Mouse (Mus musculus) liver, embryonic 13.5 days (tissue): ENCODE measurements around the gene Tldc1. TPM values are rescaled to one million over a fixed set of nuclear protein-coding genes. Genes with fewer than 3 reads are reported as not detected.

ENCODE experiments used
- ATAC-seq: fragments of 200-750 bp; cut with Nextera tagmentation; 2 replicates; pipeline ENCODE4 v1.8.0; 2017; ENCODE audit warnings: low read depth, mild to moderate bottlenecking, moderate number of reproducible peaks, moderate library complexity
- DNase-seq: peaks from one replicate; pipeline ENCODE4 v3.0.0; 2022
- H3K27ac ChIP-seq: fragments of 300-500 bp; sonication (generic); 2 replicates; pipeline ENCODE4 v1.5.1; 2015; ENCODE audit warnings: moderate library complexity, mild to moderate bottlenecking, inconsistent platforms
- H3K27me3 ChIP-seq: fragments of 300-500 bp; sonication (generic); 2 replicates; pipeline ENCODE4 v1.6.1; 2015; ENCODE audit warnings: mild to moderate bottlenecking, inconsistent platforms
- H3K36me3 ChIP-seq: fragments of 300-500 bp; sonication (generic); 2 replicates; pipeline ENCODE4 v1.6.1; 2015; ENCODE audit warnings: mild to moderate bottlenecking, inconsistent platforms
- H3K4me1 ChIP-seq: fragments of 300-500 bp; sonication (generic); replicated peaks from 2 replicates; pipeline ENCODE4 v1.6.1; 2015; ENCODE audit warnings: inconsistent platforms
- H3K4me2 ChIP-seq: fragments of 300-500 bp; sonication (generic); 2 replicates; pipeline ENCODE4 v1.6.1; 2015; ENCODE audit warnings: inconsistent platforms, mild to moderate bottlenecking, moderate library complexity
- H3K4me3 ChIP-seq: fragments of 300-500 bp; sonication (generic); replicated peaks from 2 replicates; pipeline ENCODE4 v1.5.1; 2015; ENCODE audit warnings: mild to moderate bottlenecking, inconsistent platforms
- H3K9ac ChIP-seq: fragments of 300-500 bp; sonication (generic); 2 replicates; pipeline ENCODE4 v1.6.1; 2015; ENCODE audit warnings: mild to moderate bottlenecking, inconsistent platforms
- H3K9me3 ChIP-seq: fragments of 300-500 bp; sonication (generic); replicated peaks from 2 replicates; pipeline ENCODE4 v1.6.1; 2016; ENCODE audit warnings: inconsistent platforms
- WGBS: fragments of 180-500 bp; shearing (Covaris S2); methylation state at CpG from one replicate; pipeline ENCODE4 v1.1.7; 2015; ENCODE audit not compliant: insufficient replicate concordance; 5-methylcytosine and 5-hydroxymethylcytosine counted together
- polyA plus RNA-seq: library from polyadenylated mRNA; unstranded; fragments of >200 nt; fragmentation: Nextera tagmentation; extraction: Ambion mirVana; gene quantifications from 2 replicates; pipeline ENCODE4 v1.2.1, GENCODE M21; 2015

Tldc1 gene
- polyA plus RNA-seq, 1 experiment from 2014 or later, result 4.3 TPM

DNA sequence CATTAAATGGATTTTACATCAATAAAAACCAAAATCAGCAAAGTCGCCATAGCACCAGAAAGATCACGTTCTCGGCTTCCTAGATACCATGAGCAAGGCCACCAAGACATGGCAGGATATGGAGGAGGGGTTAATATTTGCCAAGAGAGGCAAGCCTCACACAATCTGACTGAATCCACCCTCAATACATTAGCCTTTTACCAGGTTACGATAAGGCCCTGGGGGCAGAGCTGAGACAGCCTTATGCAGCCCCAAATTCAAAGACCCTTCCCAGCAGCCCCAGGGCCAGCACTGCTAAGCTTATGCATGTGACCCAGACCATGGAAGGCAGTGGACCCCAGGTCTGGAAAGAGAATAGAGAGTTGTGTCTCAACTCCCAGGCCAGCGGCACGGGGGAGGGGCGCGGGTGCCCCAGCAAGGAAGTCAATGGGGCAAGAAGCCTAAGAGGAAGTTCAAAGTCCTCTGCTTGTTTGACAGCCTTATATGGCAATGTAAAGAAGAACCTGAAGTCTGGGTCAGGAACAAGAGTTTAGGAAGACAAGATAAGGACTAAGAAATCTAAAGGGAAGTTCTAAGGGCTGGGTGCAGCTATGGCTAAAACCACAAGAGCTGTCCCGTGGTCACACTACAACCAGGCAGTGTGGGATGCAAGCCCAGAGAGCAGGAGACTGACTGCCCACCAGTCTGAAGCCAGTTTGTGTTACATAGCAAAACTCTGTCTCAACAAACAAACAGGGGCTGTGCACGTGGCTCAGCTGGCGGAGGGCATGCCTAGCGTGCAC, 34.6 kb upstream of the Tldc1 start:
- Histone ChIP-seq H3K4me3 (no peak overlapping the region), H3K27me3 (no peaks in the 10 kb centered on the region), H3K4me1 (peaks cover 60% of the 10 kb centered on the region), H3K36me3 (peaks cover 8% of the 10 kb centered on the region), H3K9ac (no peak overlapping the region), H3K4me2 (peak overlapping the region; percentile 29), H3K9me3 (no peaks in the 10 kb centered on the region), H3K27ac (peak overlapping the region; percentile 74)
- WGBS, result 19% methylated on average over 12 of the region's 12 CpGs
- DNase-seq (no peak), ATAC-seq (peak; percentile 57)

GRCm38 (mm10) chr8:119811925-119812324, 33.7 kb upstream of the Tldc1 start:
- Histone ChIP-seq H3K9me3 (no peaks in the 10 kb centered on the region), H3K4me3 (no peak overlapping the region), H3K4me2 (no peak overlapping the region), H3K27me3 (no peaks in the 10 kb centered on the region), H3K4me1 (peaks cover 55% of the 10 kb centered on the region), H3K9ac (no peak overlapping the region), H3K36me3 (peaks cover 8% of the 10 kb centered on the region), H3K27ac (peak overlapping the region; percentile 74; the same call in 1 of the 2 replicates)
- no peak for DNase-seq
- no peak for ATAC-seq
- WGBS, result 22% methylated on average over 6 of the region's 6 CpGs

DNA sequence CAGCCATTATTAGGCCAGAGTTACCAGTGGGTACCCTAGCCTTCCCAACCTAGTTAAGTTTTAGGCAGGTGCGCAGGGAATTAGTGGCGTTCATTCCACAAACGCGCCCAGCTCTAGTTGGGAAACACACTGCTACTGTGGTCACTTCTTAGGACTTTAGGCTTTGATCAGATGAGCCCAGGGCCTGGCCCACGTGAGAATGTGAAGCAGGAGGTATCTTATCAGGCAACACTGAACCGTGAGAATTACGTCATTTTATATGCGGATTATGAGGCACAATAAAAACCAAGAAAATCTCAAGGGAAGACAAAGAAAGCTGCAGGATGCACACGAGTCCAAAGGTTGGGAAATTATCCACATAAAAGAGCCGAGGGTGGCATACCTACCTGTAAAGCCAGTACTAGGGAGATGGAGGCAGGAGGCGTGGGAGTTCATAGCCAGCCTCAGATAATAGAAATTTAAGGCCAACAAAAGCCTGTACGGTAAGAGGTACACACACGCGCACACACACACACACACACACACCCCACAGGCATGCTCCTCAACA, 32.8 kb upstream of the Tldc1 start:
- H3K9me3 ChIP-seq, result no peaks in the 10 kb centered on the region
- no peaks in the 10 kb centered on the region for H3K27me3 ChIP-seq
- peaks cover 47% of the 10 kb centered on the region for H3K4me1 ChIP-seq
- DNase-seq (no peak), ATAC-seq (no peak)
- H3K4me2 ChIP-seq, result no peak overlapping the region
- H3K9ac ChIP-seq, result no peak overlapping the region
- no peak overlapping the region for H3K4me3 ChIP-seq
- peaks cover 8% of the 10 kb centered on the region for H3K36me3 ChIP-seq
- H3K27ac ChIP-seq, result no peak overlapping the region
- whole genome bisulfite sequencing, result 69% methylated on average over 14 of the region's 14 CpGs

DNA sequence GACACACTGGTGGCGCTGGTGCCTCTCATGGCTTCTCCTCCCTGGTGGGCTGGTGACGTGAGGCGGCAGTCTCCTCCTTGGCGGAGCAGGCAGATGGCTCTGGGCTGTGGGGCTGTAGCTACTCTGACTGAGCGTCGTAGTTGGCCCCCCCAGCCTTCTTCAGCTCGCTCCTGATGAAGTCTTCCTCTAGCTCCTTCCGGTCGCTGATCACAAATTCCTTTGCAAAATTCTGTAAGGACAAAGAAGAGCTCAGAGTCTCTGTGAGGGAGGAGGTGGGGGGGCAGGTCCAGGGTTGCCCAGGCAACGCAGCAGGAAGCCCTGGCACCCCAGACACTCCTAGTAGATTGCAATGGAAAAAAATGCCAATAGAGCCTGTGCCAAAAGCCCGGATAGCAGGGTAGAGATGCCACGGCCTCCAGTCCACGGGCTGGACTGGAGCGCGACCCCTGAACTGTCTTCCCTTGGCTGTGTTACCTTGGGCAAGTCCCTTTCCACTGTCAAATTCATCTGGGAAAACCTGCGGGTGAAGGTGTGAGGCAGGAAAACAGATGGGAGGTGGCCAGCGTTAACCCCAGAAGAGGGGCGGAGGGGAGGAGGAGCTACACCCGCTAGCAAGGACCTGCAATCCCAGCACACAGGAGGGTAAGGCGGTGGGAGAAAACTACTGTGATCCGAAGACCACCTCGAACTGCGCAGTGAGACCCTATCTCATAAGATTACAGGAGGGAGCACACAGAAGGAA, 32.1 kb upstream of the Tldc1 start:
- no peak overlapping the region for H3K27ac ChIP-seq
- H3K9ac ChIP-seq, result no peak overlapping the region
- H3K4me3 ChIP-seq, result no peak overlapping the region
- no peak for DNase-seq
- 82% methylated on average over 23 of the region's 23 CpGs for WGBS
- no peaks in the 10 kb centered on the region for H3K27me3 ChIP-seq
- H3K4me2 ChIP-seq, result no peak overlapping the region
- peaks cover 8% of the 10 kb centered on the region for H3K36me3 ChIP-seq
- no peaks in the 10 kb centered on the region for H3K9me3 ChIP-seq
- ATAC-seq, result no peak
- H3K4me1 ChIP-seq, result peaks cover 49% of the 10 kb centered on the region

GRCm38 (mm10) chr8:119809620-119810019, 31.4 kb upstream of the Tldc1 start:
- Histone ChIP-seq H3K27me3 (no peaks in the 10 kb centered on the region), H3K9me3 (no peaks in the 10 kb centered on the region), H3K27ac (no peak overlapping the region), H3K4me2 (no peak overlapping the region), H3K9ac (no peak overlapping the region), H3K4me1 (peaks cover 49% of the 10 kb centered on the region), H3K4me3 (no peak overlapping the region), H3K36me3 (peaks cover 8% of the 10 kb centered on the region)
- ATAC-seq (no peak), DNase-seq (no peak)
- WGBS, result 81% methylated on average over 9 of the region's 9 CpGs

- H3K9ac ChIP-seq, result no peak overlapping the region
- H3K9me3 ChIP-seq, result no peaks in the 10 kb centered on the region
- H3K36me3 ChIP-seq, result peaks cover 8% of the 10 kb centered on the region
- H3K4me3 ChIP-seq, result no peak overlapping the region
- DNase-seq, result no peak
- ATAC-seq, result no peak
- no peaks in the 10 kb centered on the region for H3K27me3 ChIP-seq
- H3K4me2 ChIP-seq, result no peak overlapping the region
- no peak overlapping the region for H3K27ac ChIP-seq
- peaks cover 30% of the 10 kb centered on the region for H3K4me1 ChIP-seq
- 44% methylated on average over 4 of the region's 4 CpGs for WGBS
Measured at GRCm38 (mm10) chr8:119807687-119808086, 29.5 kb upstream of the Tldc1 start.

DNA sequence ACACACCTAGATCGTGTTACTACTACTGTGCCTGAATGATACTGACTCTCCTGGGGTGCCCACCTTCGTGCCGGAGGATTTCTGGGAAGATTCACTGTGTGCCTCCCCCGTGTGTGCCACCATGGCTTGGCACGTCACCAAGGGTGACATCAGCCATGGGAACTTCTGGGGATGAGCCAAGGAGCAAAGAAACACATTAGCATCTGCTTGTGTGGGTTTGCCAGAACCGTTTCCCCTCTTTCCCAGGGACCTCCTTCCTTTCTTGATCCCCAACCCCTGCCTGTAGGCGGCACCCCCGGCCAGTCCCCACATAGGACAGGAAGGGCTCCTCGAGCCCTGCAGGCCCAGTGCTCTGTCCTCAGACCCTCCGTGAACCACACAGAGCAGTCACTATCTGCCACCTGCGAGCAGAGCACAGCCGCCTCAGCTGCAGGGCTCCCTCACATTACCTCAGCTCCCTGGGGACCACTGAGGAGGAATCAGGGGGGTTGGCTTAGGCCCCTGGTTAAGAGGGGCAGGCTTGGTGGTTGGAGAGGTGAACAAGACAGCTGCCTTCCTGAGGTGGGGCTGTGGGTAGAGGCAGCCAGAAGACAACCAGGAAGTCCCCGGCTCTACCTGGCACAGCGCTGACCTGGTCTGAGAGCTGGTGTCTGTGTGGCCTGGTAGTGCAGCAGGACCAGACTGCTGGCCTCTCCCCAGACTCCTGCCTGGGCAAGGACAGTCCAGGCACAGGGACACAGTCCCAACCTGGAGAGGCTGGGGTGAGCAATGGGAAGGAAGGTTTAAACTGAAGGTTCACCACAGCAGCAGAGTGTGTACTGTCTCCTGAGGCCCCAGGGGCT, 28.4 kb upstream of the Tldc1 start:
- Histone ChIP-seq H3K27me3 (no peaks in the 10 kb centered on the region), H3K9ac (no peak overlapping the region), H3K4me2 (no peak overlapping the region), H3K4me3 (no peak overlapping the region), H3K9me3 (no peaks in the 10 kb centered on the region), H3K27ac (no peak overlapping the region), H3K4me1 (peaks cover 19% of the 10 kb centered on the region), H3K36me3 (peaks cover 8% of the 10 kb centered on the region)
- WGBS, result 76% methylated on average over 14 of the region's 14 CpGs
- DNase-seq (no peak), ATAC-seq (no peak)

DNA sequence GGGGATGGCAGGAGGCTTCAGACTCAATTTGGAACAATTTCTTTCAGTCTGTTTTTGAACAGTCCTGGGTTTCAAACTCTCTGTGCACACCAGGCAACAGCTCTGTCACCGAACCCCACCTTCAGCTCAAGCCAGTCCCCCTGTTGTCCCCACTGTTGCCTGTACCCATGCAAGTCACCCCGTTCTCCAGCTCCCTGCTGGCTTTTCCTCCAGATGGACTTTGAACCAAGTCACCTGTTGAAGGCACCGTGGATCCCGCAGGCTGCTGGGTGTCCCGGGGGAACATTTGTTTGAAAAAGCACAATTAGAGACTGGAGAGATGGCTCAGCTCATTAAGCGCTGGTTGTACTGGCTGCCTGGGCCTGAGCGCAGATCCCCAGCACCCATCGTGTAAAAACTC, 27.1 kb upstream of the Tldc1 start:
- Histone ChIP-seq H3K27me3 (0 out of 2 replicates have a peak, but pooled peaks cover 3% of the 10 kb centered on the region), H3K9ac (no peak overlapping the region), H3K4me3 (no peak overlapping the region), H3K9me3 (no peaks in the 10 kb centered on the region), H3K27ac (no peak overlapping the region), H3K4me1 (peaks cover 14% of the 10 kb centered on the region), H3K4me2 (no peak overlapping the region), H3K36me3 (peaks cover 8% of the 10 kb centered on the region)
- WGBS, result 70% methylated on average over 8 of the region's 8 CpGs
- DNase-seq, result no peak
- ATAC-seq, result no peak

GRCm38 (mm10) chr8:119802592-119802991, 24.4 kb upstream of the Tldc1 start:
- no peak overlapping the region for H3K4me3 ChIP-seq
- H3K36me3 ChIP-seq, result no peaks in the 10 kb centered on the region
- no peaks in the 10 kb centered on the region for H3K9me3 ChIP-seq
- H3K4me1 ChIP-seq, result peaks cover 19% of the 10 kb centered on the region
- H3K27me3 ChIP-seq, result 0 out of 2 replicates have a peak, but pooled peaks cover 3% of the 10 kb centered on the region
- 63% methylated on average over 1 of the region's 1 CpGs for WGBS
- no peak overlapping the region for H3K4me2 ChIP-seq
- H3K9ac ChIP-seq, result no peak overlapping the region
- H3K27ac ChIP-seq, result no peak overlapping the region
- ATAC-seq (no peak), DNase-seq (no peak)

- H3K27ac ChIP-seq, result no peak overlapping the region
- ATAC-seq (no peak), DNase-seq (no peak)
- 11% methylated on average over 4 of the region's 4 CpGs for WGBS
- H3K9me3 ChIP-seq, result no peaks in the 10 kb centered on the region
- 0 out of 2 replicates have a peak, but pooled peaks cover 3% of the 10 kb centered on the region for H3K27me3 ChIP-seq
- H3K4me2 ChIP-seq, result no peak overlapping the region
- no peak overlapping the region for H3K9ac ChIP-seq
- H3K36me3 ChIP-seq, result no peaks in the 10 kb centered on the region
- H3K4me3 ChIP-seq, result no peak overlapping the region
- peaks cover 17% of the 10 kb centered on the region for H3K4me1 ChIP-seq
Measured at GRCm38 (mm10) chr8:119801168-119801567, 23.0 kb upstream of the Tldc1 start.

DNA sequence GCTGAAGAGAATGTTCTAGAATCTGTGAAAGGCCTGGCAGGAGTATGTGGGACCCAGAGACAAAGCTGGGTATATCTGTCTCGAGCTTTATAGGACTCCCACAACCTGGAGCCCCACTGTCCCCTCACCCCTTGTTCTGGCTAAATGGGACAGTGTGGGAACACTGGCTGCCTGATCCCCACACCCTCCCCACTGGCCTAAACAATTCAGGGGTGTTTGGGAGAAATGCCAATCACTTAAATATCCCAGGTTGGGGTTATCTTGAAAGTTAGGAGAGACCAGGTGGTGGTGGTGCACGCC, 20.7 kb upstream of the Tldc1 start:
- no peak for DNase-seq
- Histone ChIP-seq H3K4me1 (peaks cover 16% of the 10 kb centered on the region), H3K4me2 (peak overlapping the region; percentile 42), H3K36me3 (no peaks in the 10 kb centered on the region), H3K9ac (peak overlapping the region; percentile 17; the same call in 1 of the 2 replicates), H3K27ac (no peak overlapping the region), H3K4me3 (no peak overlapping the region), H3K9me3 (no peaks in the 10 kb centered on the region), H3K27me3 (0 out of 2 replicates have a peak, but pooled peaks cover 3% of the 10 kb centered on the region)
- 0 out of 2 replicates have a peak, but pooled peaks have one; percentile 13 for ATAC-seq
- 55% methylated on average over 2 of the region's 2 CpGs for WGBS
